Mouse (Mus musculus): ENCODE measurements around the gene Asb8. TPM values are rescaled to one million over a fixed set of nuclear protein-coding genes. Genes with fewer than 3 reads are reported as not detected.

Asb8 gene
- polyA plus RNA-seq, 1 experiment from 2014 or later: 47.6 TPM

DNA sequence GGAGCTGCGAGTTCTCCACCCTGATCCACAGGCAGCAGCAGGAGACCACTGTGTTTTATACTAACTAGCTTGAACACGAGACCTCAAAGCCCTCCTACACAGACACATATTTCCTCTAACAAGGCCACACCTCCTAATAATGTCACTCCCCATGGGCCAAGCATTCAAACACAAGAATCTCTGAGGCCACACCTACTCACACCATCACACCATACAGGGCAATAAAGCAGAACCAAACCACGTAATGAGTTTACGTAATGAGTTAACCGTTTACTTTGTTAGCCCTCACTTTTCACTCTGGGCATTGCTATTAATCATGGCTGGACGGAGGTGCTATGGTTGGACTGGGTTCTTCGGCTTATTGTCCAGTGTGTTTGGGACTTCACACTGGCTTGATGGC is 25.7 kb downstream of the Asb8 start:
- Histone ChIP-seq H3K27me3 (ENCODE audit: control insufficient read depth, insufficient read depth, low read length) (no peaks in the 10 kb centered on the region), H3K27ac (ENCODE audit: low read length) (no peak overlapping the region), H3K4me1 (ENCODE audit: control insufficient read depth, insufficient read depth, low read length) (0 out of 2 replicates have a peak, but pooled peaks cover 5% of the 10 kb centered on the region), H3K9ac (replicated peaks; ENCODE audit: low read depth, low read length) (no peak overlapping the region), H3K9me3 (ENCODE audit: control insufficient read depth, low read depth, low read length) (no peaks in the 10 kb centered on the region), H3K4me3 (ENCODE audit: low read depth, low read length) (no peak overlapping the region), H3K36me3 (ENCODE audit: control insufficient read depth, insufficient read depth, low read length) (peaks cover 36% of the 10 kb centered on the region), H3K4me2 (replicated peaks; ENCODE audit: low read depth, low read length) (no peak overlapping the region)
- 61% methylated on average over 7 of the region's 7 CpGs for WGBS
- ATAC-seq (ENCODE audit: insufficient number of reproducible peaks, insufficient read depth, low FRiP score, low read depth): no peak

DNA sequence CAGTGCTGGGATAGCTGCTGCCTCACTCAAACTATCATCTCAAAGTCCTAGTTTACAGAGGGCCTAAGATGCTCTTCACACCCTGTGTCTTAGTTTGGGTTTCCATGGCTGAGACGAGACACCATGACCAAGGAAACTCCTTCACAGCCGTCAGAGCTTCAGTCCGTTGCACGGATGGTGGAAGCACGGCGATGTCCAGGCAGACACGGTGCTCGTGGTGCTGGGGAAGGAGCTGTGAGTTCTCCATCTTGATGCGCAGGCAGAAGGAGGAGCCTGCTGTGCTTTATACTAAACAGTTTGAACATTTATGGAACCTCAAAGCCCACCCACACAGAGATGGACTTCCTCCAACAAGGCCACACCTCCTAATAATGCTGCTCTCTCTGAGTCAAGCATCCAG is 28.6 kb downstream of the Asb8 start:
- no peaks in the 10 kb centered on the region for H3K4me1 ChIP-seq (ENCODE audit: control insufficient read depth, insufficient read depth, low read length)
- H3K4me2 ChIP-seq (replicated peaks; ENCODE audit: low read depth, low read length): no peak overlapping the region
- no peak for ATAC-seq (ENCODE audit: insufficient number of reproducible peaks, insufficient read depth, low FRiP score, low read depth)
- H3K9ac ChIP-seq (replicated peaks; ENCODE audit: low read depth, low read length): no peak overlapping the region
- no peak overlapping the region for H3K27ac ChIP-seq (ENCODE audit: low read length)
- no peaks in the 10 kb centered on the region for H3K27me3 ChIP-seq (ENCODE audit: control insufficient read depth, insufficient read depth, low read length)
- 91% methylated on average over 9 of the region's 9 CpGs for WGBS
- no peak overlapping the region for H3K4me3 ChIP-seq (ENCODE audit: low read depth, low read length)
- peaks cover 52% of the 10 kb centered on the region for H3K36me3 ChIP-seq (ENCODE audit: control insufficient read depth, insufficient read depth, low read length)
- H3K9me3 ChIP-seq (ENCODE audit: control insufficient read depth, low read depth, low read length): no peaks in the 10 kb centered on the region

GRCm38 (mm10) chr15:98135671-98136070 is 29.8 kb downstream of the Asb8 start:
- ATAC-seq (ENCODE audit: insufficient number of reproducible peaks, insufficient read depth, low FRiP score, low read depth): no peak
- peaks cover 50% of the 10 kb centered on the region for H3K36me3 ChIP-seq (ENCODE audit: control insufficient read depth, insufficient read depth, low read length)

GRCm38 (mm10) chr15:98134666-98135065 is 30.8 kb downstream of the Asb8 start:
- Histone ChIP-seq H3K4me1 (ENCODE audit: control insufficient read depth, insufficient read depth, low read length) (no peaks in the 10 kb centered on the region), H3K9ac (replicated peaks; ENCODE audit: low read depth, low read length) (no peak overlapping the region), H3K27ac (ENCODE audit: low read length) (no peak overlapping the region), H3K9me3 (ENCODE audit: control insufficient read depth, low read depth, low read length) (no peaks in the 10 kb centered on the region), H3K4me3 (ENCODE audit: low read depth, low read length) (no peak overlapping the region), H3K27me3 (ENCODE audit: control insufficient read depth, insufficient read depth, low read length) (no peaks in the 10 kb centered on the region), H3K36me3 (ENCODE audit: control insufficient read depth, insufficient read depth, low read length) (peaks cover 53% of the 10 kb centered on the region), H3K4me2 (replicated peaks; ENCODE audit: low read depth, low read length) (no peak overlapping the region)
- WGBS: 75% methylated on average over 3 of the region's 3 CpGs
- no peak for ATAC-seq (ENCODE audit: insufficient number of reproducible peaks, insufficient read depth, low FRiP score, low read depth)

More at GRCm38 (mm10) chr15:98135671-98136070, 29.8 kb downstream of the Asb8 start:
- 93% methylated on average over 13 of the region's 13 CpGs for WGBS
- Histone ChIP-seq H3K4me2 (replicated peaks; ENCODE audit: low read depth, low read length) (no peak overlapping the region), H3K4me1 (ENCODE audit: control insufficient read depth, insufficient read depth, low read length) (no peaks in the 10 kb centered on the region), H3K9me3 (ENCODE audit: control insufficient read depth, low read depth, low read length) (no peaks in the 10 kb centered on the region), H3K9ac (replicated peaks; ENCODE audit: low read depth, low read length) (no peak overlapping the region), H3K27me3 (ENCODE audit: control insufficient read depth, insufficient read depth, low read length) (no peaks in the 10 kb centered on the region), H3K27ac (ENCODE audit: low read length) (no peak overlapping the region), H3K4me3 (ENCODE audit: low read depth, low read length) (no peak overlapping the region)

- WGBS: 92% methylated on average over 4 of the region's 4 CpGs
- Histone ChIP-seq H3K4me1 (ENCODE audit: control insufficient read depth, insufficient read depth, low read length) (no peaks in the 10 kb centered on the region), H3K27ac (ENCODE audit: low read length) (no peak overlapping the region), H3K9me3 (ENCODE audit: control insufficient read depth, low read depth, low read length) (no peaks in the 10 kb centered on the region), H3K4me2 (replicated peaks; ENCODE audit: low read depth, low read length) (no peak overlapping the region), H3K36me3 (ENCODE audit: control insufficient read depth, insufficient read depth, low read length) (peaks cover 53% of the 10 kb centered on the region), H3K4me3 (ENCODE audit: low read depth, low read length) (no peak overlapping the region), H3K9ac (replicated peaks; ENCODE audit: low read depth, low read length) (no peak overlapping the region), H3K27me3 (ENCODE audit: control insufficient read depth, insufficient read depth, low read length) (no peaks in the 10 kb centered on the region)
- no peak for ATAC-seq (ENCODE audit: insufficient number of reproducible peaks, insufficient read depth, low FRiP score, low read depth)
Observed at GRCm38 (mm10) chr15:98134034-98134433, 31.4 kb downstream of the Asb8 start.

- ATAC-seq (ENCODE audit: insufficient number of reproducible peaks, insufficient read depth, low FRiP score, low read depth): no peak
- Histone ChIP-seq H3K27ac (ENCODE audit: low read length) (no peak overlapping the region), H3K9ac (replicated peaks; ENCODE audit: low read depth, low read length) (no peak overlapping the region), H3K36me3 (ENCODE audit: control insufficient read depth, insufficient read depth, low read length) (peaks cover 54% of the 10 kb centered on the region), H3K9me3 (ENCODE audit: control insufficient read depth, low read depth, low read length) (no peaks in the 10 kb centered on the region), H3K4me1 (ENCODE audit: control insufficient read depth, insufficient read depth, low read length) (no peaks in the 10 kb centered on the region), H3K4me3 (ENCODE audit: low read depth, low read length) (no peak overlapping the region), H3K27me3 (ENCODE audit: control insufficient read depth, insufficient read depth, low read length) (no peaks in the 10 kb centered on the region), H3K4me2 (replicated peaks; ENCODE audit: low read depth, low read length) (no peak overlapping the region)
- 91% methylated on average over 3 of the region's 3 CpGs for WGBS
Observed at GRCm38 (mm10) chr15:98133471-98133870, 32.0 kb downstream of the Asb8 start.

DNA sequence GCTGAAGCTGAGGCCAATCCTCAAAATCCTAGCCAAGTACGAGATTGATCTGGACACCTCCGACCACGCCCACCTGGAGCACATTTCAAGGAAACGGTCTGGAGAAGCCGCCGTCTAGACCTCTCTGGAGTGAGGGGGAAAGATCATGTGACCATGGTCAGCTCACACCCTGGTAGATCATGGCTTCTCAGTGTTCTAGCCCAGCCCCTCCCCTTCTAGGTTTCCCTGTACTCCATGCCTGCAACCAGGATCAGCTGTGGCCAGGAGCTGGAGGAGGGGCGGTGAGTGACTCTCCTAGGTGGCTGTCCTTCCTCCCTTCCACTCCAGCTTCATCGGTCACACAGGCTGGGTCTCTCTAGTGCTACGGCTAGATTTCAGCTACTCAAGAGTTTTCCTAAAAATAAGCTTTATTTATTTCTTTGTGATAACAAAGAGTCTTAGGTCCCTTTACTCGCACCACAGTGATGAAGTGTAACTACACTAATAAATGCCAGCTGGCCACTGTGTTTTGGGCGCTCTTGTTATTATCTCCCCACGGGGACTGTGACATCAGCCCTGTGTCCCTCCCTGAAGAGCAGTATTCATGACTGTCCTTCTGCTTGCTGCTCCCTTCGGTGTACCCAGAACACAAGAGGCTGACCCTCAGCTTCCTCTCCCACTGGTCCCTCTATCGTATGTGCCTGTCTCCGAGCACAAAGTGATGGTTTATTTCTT is 33.3 kb downstream of the Asb8 start:
- no peak for ATAC-seq (ENCODE audit: insufficient number of reproducible peaks, insufficient read depth, low FRiP score, low read depth)
- Histone ChIP-seq H3K27me3 (ENCODE audit: control insufficient read depth, insufficient read depth, low read length) (no peaks in the 10 kb centered on the region), H3K9me3 (ENCODE audit: control insufficient read depth, low read depth, low read length) (no peaks in the 10 kb centered on the region), H3K4me3 (ENCODE audit: low read depth, low read length) (no peak overlapping the region), H3K27ac (ENCODE audit: low read length) (no peak overlapping the region), H3K4me2 (replicated peaks; ENCODE audit: low read depth, low read length) (no peak overlapping the region), H3K9ac (replicated peaks; ENCODE audit: low read depth, low read length) (no peak overlapping the region), H3K36me3 (ENCODE audit: control insufficient read depth, insufficient read depth, low read length) (peaks cover 56% of the 10 kb centered on the region), H3K4me1 (ENCODE audit: control insufficient read depth, insufficient read depth, low read length) (no peaks in the 10 kb centered on the region)
- WGBS: 87% methylated on average over 15 of the region's 15 CpGs

- no peak overlapping the region for H3K4me2 ChIP-seq (replicated peaks; ENCODE audit: low read depth, low read length)
- H3K27me3 ChIP-seq (ENCODE audit: control insufficient read depth, insufficient read depth, low read length): no peaks in the 10 kb centered on the region
- H3K4me1 ChIP-seq (ENCODE audit: control insufficient read depth, insufficient read depth, low read length): no peaks in the 10 kb centered on the region
- ATAC-seq (ENCODE audit: insufficient number of reproducible peaks, insufficient read depth, low FRiP score, low read depth): no peak
- no peaks in the 10 kb centered on the region for H3K9me3 ChIP-seq (ENCODE audit: control insufficient read depth, low read depth, low read length)
- no peak overlapping the region for H3K4me3 ChIP-seq (ENCODE audit: low read depth, low read length)
- peaks cover 55% of the 10 kb centered on the region for H3K36me3 ChIP-seq (ENCODE audit: control insufficient read depth, insufficient read depth, low read length)
- H3K9ac ChIP-seq (replicated peaks; ENCODE audit: low read depth, low read length): no peak overlapping the region
- WGBS: 93% methylated on average over 7 of the region's 7 CpGs
- no peak overlapping the region for H3K27ac ChIP-seq (ENCODE audit: low read length)
Observed at GRCm38 (mm10) chr15:98131451-98131850, 34.0 kb downstream of the Asb8 start.

DNA sequence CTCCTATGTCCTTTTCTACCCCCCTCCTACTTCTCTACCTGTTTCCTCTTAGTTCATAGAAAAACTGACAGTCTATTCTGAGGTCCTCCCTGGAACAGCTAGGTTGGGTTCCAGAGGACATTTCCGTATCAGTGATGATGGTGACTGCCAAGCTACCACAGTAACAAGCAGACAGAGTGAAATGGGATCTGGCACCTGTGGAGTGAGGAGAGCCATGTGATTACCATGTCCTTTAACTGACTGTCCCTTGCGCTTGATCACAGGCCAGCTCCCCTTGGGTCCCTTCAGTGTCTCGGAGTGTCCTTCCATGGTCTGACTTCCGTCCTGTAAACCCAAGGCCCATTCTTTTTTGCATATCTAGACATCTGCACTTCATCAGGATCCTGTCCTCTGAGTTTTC is 34.4 kb downstream of the Asb8 start:
- H3K27ac ChIP-seq (ENCODE audit: low read length): no peak overlapping the region
- peaks cover 54% of the 10 kb centered on the region for H3K36me3 ChIP-seq (ENCODE audit: control insufficient read depth, insufficient read depth, low read length)
- no peak for ATAC-seq (ENCODE audit: insufficient number of reproducible peaks, insufficient read depth, low FRiP score, low read depth)
- no peaks in the 10 kb centered on the region for H3K9me3 ChIP-seq (ENCODE audit: control insufficient read depth, low read depth, low read length)
- H3K4me3 ChIP-seq (ENCODE audit: low read depth, low read length): no peak overlapping the region
- no peaks in the 10 kb centered on the region for H3K4me1 ChIP-seq (ENCODE audit: control insufficient read depth, insufficient read depth, low read length)
- no peak overlapping the region for H3K4me2 ChIP-seq (replicated peaks; ENCODE audit: low read depth, low read length)
- no peak overlapping the region for H3K9ac ChIP-seq (replicated peaks; ENCODE audit: low read depth, low read length)
- 94% methylated on average over 4 of the region's 4 CpGs for WGBS
- H3K27me3 ChIP-seq (ENCODE audit: control insufficient read depth, insufficient read depth, low read length): no peaks in the 10 kb centered on the region

All from stomach, embryonic 14.5 days (tissue).